Mouse (Mus musculus) liver, embryonic 12.5 days (tissue): ENCODE data around the gene Olfr1018. TPM values are rescaled to one million over a fixed set of nuclear protein-coding genes. Genes with fewer than 3 reads are reported as not detected.

Source experiments
- ATAC-seq: fragments of 200-750 bp; cut with Nextera tagmentation; 2 replicates; pipeline ENCODE4 v1.8.0; 2017; ENCODE audit warnings: moderate number of reproducible peaks, mild to moderate bottlenecking, moderate library complexity
- H3K27ac ChIP-seq: fragments of 300-500 bp; sonication (generic); 2 replicates; pipeline ENCODE4 v1.5.1; 2016; ENCODE audit warnings: mild to moderate bottlenecking
- H3K27me3 ChIP-seq: fragments of 300-500 bp; sonication (generic); replicated peaks from 2 replicates; pipeline ENCODE4 v1.6.1; 2016; ENCODE audit warnings: mild to moderate bottlenecking, moderate library complexity
- H3K36me3 ChIP-seq: fragments of 300-500 bp; sonication (generic); 2 replicates; pipeline ENCODE4 v1.6.1; 2016; ENCODE audit warnings: mild to moderate bottlenecking, moderate library complexity
- H3K4me1 ChIP-seq: fragments of 300-500 bp; sonication (generic); 2 replicates; pipeline ENCODE4 v1.6.1; 2016
- H3K4me2 ChIP-seq: fragments of 300-500 bp; sonication (generic); 2 replicates; pipeline ENCODE4 v1.6.1; 2016; ENCODE audit warnings: mild to moderate bottlenecking, moderate library complexity
- H3K4me3 ChIP-seq: fragments of 300-500 bp; sonication (generic); 2 replicates; pipeline ENCODE4 v1.5.1; 2016; ENCODE audit warnings: mild to moderate bottlenecking, moderate library complexity
- H3K9ac ChIP-seq: fragments of 300-500 bp; sonication (generic); 2 replicates; pipeline ENCODE4 v1.6.1; 2016; ENCODE audit warnings: mild to moderate bottlenecking, moderate library complexity
- H3K9me3 ChIP-seq: fragments of 300-500 bp; sonication (generic); replicated peaks from 2 replicates; pipeline ENCODE4 v1.6.1; 2016; ENCODE audit warnings: mild to moderate bottlenecking, moderate library complexity
- WGBS: fragments of 180-500 bp; shearing (Covaris S2); methylation state at CpG from one replicate; pipeline ENCODE4 v1.1.7; 2016; ENCODE audit not compliant: insufficient replicate concordance; 5-methylcytosine and 5-hydroxymethylcytosine counted together
- polyA plus RNA-seq: library from polyadenylated mRNA; unstranded; fragments of >200 nt; fragmentation: Nextera tagmentation; extraction: Ambion mirVana; gene quantifications from 2 replicates; pipeline ENCODE4 v1.2.1, GENCODE M21; 2016

Olfr1018 gene
- not detected in 2 replicates for polyA plus RNA-seq

DNA sequence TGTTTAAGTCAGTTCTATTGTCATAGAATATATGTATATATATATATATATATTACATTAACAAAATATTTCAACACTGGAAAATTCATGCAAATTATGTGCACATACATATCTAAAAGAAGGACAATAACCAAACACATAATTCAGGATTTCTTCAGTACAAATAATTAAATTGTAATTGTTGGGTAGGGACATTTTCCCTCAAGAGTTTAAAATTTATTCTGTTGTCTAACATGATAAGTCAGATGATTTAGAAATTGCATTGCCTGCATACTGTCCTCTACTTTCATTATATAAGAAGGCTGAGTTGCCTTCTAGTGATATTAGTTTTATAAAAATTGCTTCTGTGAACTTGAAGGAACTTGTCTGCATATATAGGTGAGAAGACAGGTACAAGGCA is at the start of gene Olfr1018:
Gene Olfr1018, plus strand, starts transcription at position 301 of the 400 bp plus-strand sequence.
- H3K27me3 ChIP-seq, result no peaks in the 10 kb centered on the region
- no peak within 1 kb of the TSS for H3K9ac ChIP-seq
- ATAC-seq, result no peak
- no peak within 1 kb of the TSS for H3K4me2 ChIP-seq
- no peak within 1 kb of the TSS for H3K4me3 ChIP-seq
- H3K9me3 ChIP-seq, result no peaks in the 10 kb centered on the region
- no peaks in the 10 kb centered on the region for H3K4me1 ChIP-seq
- H3K27ac ChIP-seq, result no peak within 1 kb of the TSS
- no peaks in the 10 kb centered on the region for H3K36me3 ChIP-seq

DNA sequence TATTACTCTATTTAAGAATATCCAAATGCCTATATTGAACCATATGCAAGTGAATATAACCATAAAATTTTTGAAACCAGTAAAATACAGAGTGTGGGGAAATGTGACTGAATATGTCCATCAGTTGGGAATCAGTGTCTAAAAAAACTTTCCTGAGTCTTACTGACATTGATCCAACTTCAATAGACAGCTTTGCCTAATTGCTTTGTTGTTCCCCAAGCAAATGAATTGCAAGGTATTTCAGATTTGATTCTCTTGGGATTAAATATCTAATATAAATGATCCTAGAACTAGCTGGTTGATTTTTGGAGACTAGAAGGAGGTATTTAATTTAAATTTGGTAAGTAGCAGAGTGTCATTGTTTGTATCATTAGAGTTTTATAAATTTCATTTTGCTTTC is 45.9 kb upstream of the Olfr1018 start, which contains the start of gene Olfr1014:
Gene Olfr1014, plus strand, starts transcription at position 301 of the 400 bp plus-strand sequence.
- Histone ChIP-seq H3K4me3 (no peak within 1 kb of the TSS), H3K9me3 (no peaks in the 10 kb centered on the region), H3K27me3 (no peaks in the 10 kb centered on the region), H3K4me2 (no peak within 1 kb of the TSS), H3K27ac (no peak within 1 kb of the TSS), H3K4me1 (no peaks in the 10 kb centered on the region), H3K9ac (no peak within 1 kb of the TSS), H3K36me3 (no peaks in the 10 kb centered on the region)
- no peak for ATAC-seq

DNA sequence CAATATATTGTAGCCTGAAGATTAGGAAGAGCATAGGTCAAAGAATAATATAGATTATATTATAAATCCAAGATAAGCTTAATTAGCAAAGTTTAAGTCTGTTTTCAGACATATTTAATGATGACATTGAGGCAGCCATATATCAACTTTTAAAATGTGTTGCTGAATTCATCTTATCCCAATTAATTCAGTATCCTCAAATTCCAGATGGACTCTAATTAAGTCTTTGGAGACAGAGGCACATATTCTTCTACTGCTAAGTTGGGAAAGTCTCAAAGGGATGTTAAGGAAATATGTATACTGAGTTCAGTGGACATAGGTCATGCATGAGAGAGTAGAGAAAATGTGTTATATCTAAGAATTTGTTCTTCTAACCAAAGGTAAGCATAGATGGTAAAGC is 36.6 kb upstream of the Olfr1018 start, which contains the start of gene Olfr1015:
Gene Olfr1015, plus strand, starts transcription at position 301 of the 400 bp plus-strand sequence.
- no peak within 1 kb of the TSS for H3K9ac ChIP-seq
- H3K4me3 ChIP-seq, result no peak within 1 kb of the TSS
- no peak within 1 kb of the TSS for H3K4me2 ChIP-seq
- H3K9me3 ChIP-seq, result no peaks in the 10 kb centered on the region
- no peak within 1 kb of the TSS for H3K27ac ChIP-seq
- H3K36me3 ChIP-seq, result no peaks in the 10 kb centered on the region
- H3K4me1 ChIP-seq, result no peaks in the 10 kb centered on the region
- no peaks in the 10 kb centered on the region for H3K27me3 ChIP-seq
- no peak for ATAC-seq

- H3K36me3 ChIP-seq, result no peaks in the 10 kb centered on the region
- no peaks in the 10 kb centered on the region for H3K27me3 ChIP-seq
- no peak overlapping the region for H3K4me3 ChIP-seq
- no peak overlapping the region for H3K9ac ChIP-seq
- H3K27ac ChIP-seq, result no peak overlapping the region
- ATAC-seq, result no peak
- WGBS, result 61% methylated on average over 2 of the region's 2 CpGs
- no peaks in the 10 kb centered on the region for H3K9me3 ChIP-seq
- no peaks in the 10 kb centered on the region for H3K4me1 ChIP-seq
- H3K4me2 ChIP-seq, result no peak overlapping the region
Observed at GRCm38 (mm10) chr2:85792331-85792730, 25.9 kb upstream of the Olfr1018 start.

DNA sequence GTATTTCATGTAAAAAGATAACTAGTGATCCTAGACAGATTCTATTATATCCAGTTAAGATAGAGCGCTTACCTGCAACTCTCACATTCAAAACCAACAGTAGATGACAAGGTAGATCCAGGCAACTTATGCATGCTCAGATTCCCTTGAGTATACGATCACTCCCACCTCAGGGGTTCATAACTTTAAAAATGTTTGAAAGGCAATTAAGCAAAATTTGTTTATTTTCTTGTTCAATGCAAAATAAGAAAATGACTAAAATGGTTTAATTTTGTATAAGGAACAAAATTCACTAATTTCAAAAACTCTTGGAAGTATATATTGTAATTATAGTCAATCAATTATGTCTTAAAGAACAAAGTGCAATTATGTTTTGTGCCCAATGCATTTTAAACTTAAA is 15.8 kb upstream of the Olfr1018 start, which contains the start of gene Olfr1016:
Gene Olfr1016, minus strand, starts transcription at position 101 of the 400 bp plus-strand sequence.
- Histone ChIP-seq H3K9ac (no peak within 1 kb of the TSS), H3K27me3 (no peaks in the 10 kb centered on the region), H3K27ac (no peak within 1 kb of the TSS), H3K9me3 (no peaks in the 10 kb centered on the region), H3K36me3 (no peaks in the 10 kb centered on the region), H3K4me3 (no peak within 1 kb of the TSS), H3K4me2 (no peak within 1 kb of the TSS), H3K4me1 (no peaks in the 10 kb centered on the region)
- 73% methylated on average over 2 of the region's 2 CpGs for WGBS
- ATAC-seq, result no peak

DNA sequence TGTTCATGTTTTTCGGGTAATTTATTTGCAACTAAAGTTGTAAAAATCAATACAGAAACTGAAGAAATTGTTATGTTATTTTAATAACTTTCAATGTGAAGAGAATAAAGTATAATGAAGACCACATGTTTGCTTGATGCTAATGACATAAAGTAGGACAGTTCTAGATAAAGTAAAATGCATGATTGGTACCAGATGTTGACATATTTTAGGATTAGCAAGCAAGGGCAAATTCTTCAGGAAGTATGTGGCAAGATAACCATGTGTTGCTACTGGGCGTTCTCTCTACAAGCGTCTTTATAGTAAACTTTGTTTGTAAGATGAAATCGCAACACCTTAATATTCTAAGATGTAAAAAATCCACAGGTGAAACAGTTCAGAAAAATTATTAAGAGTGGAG is 13.8 kb upstream of the Olfr1018 start:
- no peak for ATAC-seq
- Histone ChIP-seq H3K4me3 (no peak overlapping the region), H3K9me3 (no peaks in the 10 kb centered on the region), H3K36me3 (no peaks in the 10 kb centered on the region), H3K4me2 (no peak overlapping the region), H3K27me3 (no peaks in the 10 kb centered on the region), H3K9ac (no peak overlapping the region), H3K4me1 (no peaks in the 10 kb centered on the region), H3K27ac (no peak overlapping the region)
- 67% methylated on average over 4 of the region's 4 CpGs for WGBS

GRCm38 (mm10) chr2:85845383-85845782 is 27.1 kb downstream of the Olfr1018 start, which contains the start of gene Olfr1019:
Gene Olfr1019 (minus strand): TSS chr2:85845483.
- no peak within 1 kb of the TSS for H3K9ac ChIP-seq
- H3K4me1 ChIP-seq, result no peaks in the 10 kb centered on the region
- H3K4me2 ChIP-seq, result no peak within 1 kb of the TSS
- no peak within 1 kb of the TSS for H3K27ac ChIP-seq
- H3K36me3 ChIP-seq, result no peaks in the 10 kb centered on the region
- H3K4me3 ChIP-seq, result no peak within 1 kb of the TSS
- no peak for ATAC-seq
- H3K27me3 ChIP-seq, result no peaks in the 10 kb centered on the region
- no peaks in the 10 kb centered on the region for H3K9me3 ChIP-seq

DNA sequence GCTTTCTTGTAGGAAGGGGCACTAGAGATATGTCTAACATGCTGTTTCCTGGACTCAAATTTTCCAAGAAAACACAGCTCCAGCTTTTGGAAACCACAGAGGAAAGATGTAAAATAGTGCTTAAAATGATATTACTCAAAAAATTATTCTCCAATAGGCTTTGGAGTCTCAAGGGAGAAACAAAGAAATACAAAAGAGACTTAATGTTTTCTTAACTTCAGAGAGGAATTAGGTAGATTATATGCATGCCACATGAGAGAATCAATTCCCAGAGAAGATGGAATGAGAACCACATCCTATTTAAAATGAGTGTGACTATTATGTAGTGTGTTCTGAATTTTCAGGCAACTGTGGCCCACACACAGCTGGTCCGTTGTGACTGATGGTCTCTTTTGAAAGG is 28.5 kb downstream of the Olfr1018 start, which contains the start of gene Olfr1020:
Gene Olfr1020, plus strand, starts transcription at position 301 of the 400 bp plus-strand sequence.
- ATAC-seq, result no peak
- Histone ChIP-seq H3K27me3 (no peaks in the 10 kb centered on the region), H3K4me1 (no peaks in the 10 kb centered on the region), H3K9ac (no peak within 1 kb of the TSS), H3K36me3 (no peaks in the 10 kb centered on the region), H3K4me3 (no peak within 1 kb of the TSS), H3K9me3 (no peaks in the 10 kb centered on the region), H3K27ac (no peak within 1 kb of the TSS), H3K4me2 (no peak within 1 kb of the TSS)
- WGBS, result 59% methylated on average over 1 of the region's 1 CpGs

DNA sequence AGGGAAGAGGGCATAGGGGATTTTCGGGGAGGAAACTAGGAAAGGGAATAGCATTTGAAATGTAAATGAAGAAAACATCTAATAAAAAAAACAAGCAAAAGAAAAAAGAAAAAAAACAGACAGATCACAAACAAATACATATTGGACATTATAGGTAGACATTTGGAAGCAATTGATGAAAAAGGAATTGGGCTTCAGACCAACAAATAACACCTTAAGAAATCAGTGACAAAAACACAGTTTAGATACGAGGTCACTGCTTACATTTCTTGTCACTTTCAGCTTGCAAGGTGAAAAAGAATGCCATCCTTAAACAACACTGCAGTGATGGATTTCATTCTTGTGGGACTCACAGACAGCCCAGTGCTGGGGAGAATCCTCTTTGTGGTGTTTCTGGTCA is 50.0 kb downstream of the Olfr1018 start, which contains the start of gene Olfr1022:
Gene Olfr1022, plus strand, starts transcription at position 301 of the 400 bp plus-strand sequence.
- Histone ChIP-seq H3K9ac (no peak within 1 kb of the TSS), H3K36me3 (no peaks in the 10 kb centered on the region), H3K9me3 (no peaks in the 10 kb centered on the region), H3K27me3 (no peaks in the 10 kb centered on the region), H3K4me1 (no peaks in the 10 kb centered on the region), H3K4me3 (no peak within 1 kb of the TSS), H3K4me2 (no peak within 1 kb of the TSS), H3K27ac (no peak within 1 kb of the TSS)
- WGBS, result 41% methylated on average over 2 of the region's 2 CpGs
- no peak for ATAC-seq

Other genes starting within 250 kb of the Olfr1018 start
- gene Olfr996, start 239.3 kb upstream of the Olfr1018 start, polyA plus RNA-seq, result not detected in 2 replicates
- not detected in 2 replicates for gene Olfr998, start 229.5 kb upstream of the Olfr1018 start, polyA plus RNA-seq
- not detected in 2 replicates for gene Olfr1000, start 206.6 kb upstream of the Olfr1018 start, polyA plus RNA-seq
- gene Olfr1002, start 167.8 kb upstream of the Olfr1018 start, polyA plus RNA-seq, result not detected in 2 replicates
- gene Olfr154, start 154.0 kb upstream of the Olfr1018 start, polyA plus RNA-seq, result not detected in 2 replicates
- not detected in 2 replicates for gene Olfr1006, start 139.7 kb upstream of the Olfr1018 start, polyA plus RNA-seq
- gene Olfr1008, start 129.0 kb upstream of the Olfr1018 start, polyA plus RNA-seq, result not detected in 2 replicates
- gene Olfr1009, start 103.1 kb upstream of the Olfr1018 start, polyA plus RNA-seq, result not detected in 2 replicates
- not detected in 2 replicates for gene Olfr1012, start 55.7 kb upstream of the Olfr1018 start, polyA plus RNA-seq
- not detected in 2 replicates for gene Olfr1013, start 51.4 kb upstream of the Olfr1018 start, polyA plus RNA-seq
- not detected in 2 replicates for gene Olfr1014, start 45.8 kb upstream of the Olfr1018 start, polyA plus RNA-seq
- not detected in 2 replicates for gene Olfr1015, start 36.5 kb upstream of the Olfr1018 start, polyA plus RNA-seq
- not detected in 2 replicates for gene Olfr1016, start 15.9 kb upstream of the Olfr1018 start, polyA plus RNA-seq
- gene Olfr1019, start 27.0 kb downstream of the Olfr1018 start, polyA plus RNA-seq, result not detected in 2 replicates
- gene Olfr1020, start 28.6 kb downstream of the Olfr1018 start, polyA plus RNA-seq, result not detected in 2 replicates
- not detected in 2 replicates for gene Olfr1022, start 50.1 kb downstream of the Olfr1018 start, polyA plus RNA-seq
- not detected in 2 replicates for gene Olfr1023, start 67.2 kb downstream of the Olfr1018 start, polyA plus RNA-seq
- gene Olfr1024, start 86.6 kb downstream of the Olfr1018 start, polyA plus RNA-seq, result not detected in 2 replicates
- not detected in 2 replicates for gene Olfr1025-ps1, start 96.7 kb downstream of the Olfr1018 start, polyA plus RNA-seq
- gene Olfr1026, start 103.1 kb downstream of the Olfr1018 start, polyA plus RNA-seq, result not detected in 2 replicates
- not detected in 2 replicates for gene Olfr1028, start 132.0 kb downstream of the Olfr1018 start, polyA plus RNA-seq
- not detected in 2 replicates for gene Olfr1029, start 155.4 kb downstream of the Olfr1018 start, polyA plus RNA-seq
- gene Olfr1030, start 160.8 kb downstream of the Olfr1018 start, polyA plus RNA-seq, result not detected in 2 replicates
- not detected in 2 replicates for gene Olfr1031, start 171.8 kb downstream of the Olfr1018 start, polyA plus RNA-seq
- not detected in 2 replicates for gene Olfr1032, start 187.1 kb downstream of the Olfr1018 start, polyA plus RNA-seq
- gene Olfr1033, start 202.2 kb downstream of the Olfr1018 start, polyA plus RNA-seq, result 0.07 and 0.51 TPM in 2 replicates
- gene Olfr1034, start 227.4 kb downstream of the Olfr1018 start, polyA plus RNA-seq, result not detected in 2 replicates